Mouse (Mus musculus) liver, postnatal 0 days (tissue): ENCODE measurements around the gene Glb1l2.

Source experiments
- CTCF ChIP-seq: sonication (generic); IDR thresholded peaks from 2 replicates; pipeline ENCODE4 v1.5.1; 2016; ENCODE audit warnings: antibody characterized with exemption, low read depth
- EP300 ChIP-seq: IDR thresholded peaks from 2 replicates; pipeline ENCODE4 v1.6.1; 2016; ENCODE audit warnings: antibody characterized with exemption, low read depth, mild to moderate bottlenecking

- no peak for TF ChIP-seq CTCF
- no peak for TF ChIP-seq EP300
Observed at GRCm38 (mm10) chr9:26783414-26783975, 22.8 kb downstream of the Glb1l2 start.
